Mouse (Mus musculus) heart, postnatal 4 days (tissue): ENCODE data around the gene Ormdl3. TPM values are rescaled to one million over a fixed set of nuclear protein-coding genes. Genes with fewer than 3 reads are reported as not detected.

Experiments
- DNase-seq: peaks from one replicate; pipeline ENCODE4 v3.0.0; 2021
- total RNA-seq, 2 experiments: library from RNA; stranded (reverse); gene quantifications; 2 replicates each; pipeline ENCODE4 v1.2.3; 2021

Gene Ormdl3
- total RNA-seq, 2 experiments from 2014 or later, result 36.5 to 41.5 TPM

DNA sequence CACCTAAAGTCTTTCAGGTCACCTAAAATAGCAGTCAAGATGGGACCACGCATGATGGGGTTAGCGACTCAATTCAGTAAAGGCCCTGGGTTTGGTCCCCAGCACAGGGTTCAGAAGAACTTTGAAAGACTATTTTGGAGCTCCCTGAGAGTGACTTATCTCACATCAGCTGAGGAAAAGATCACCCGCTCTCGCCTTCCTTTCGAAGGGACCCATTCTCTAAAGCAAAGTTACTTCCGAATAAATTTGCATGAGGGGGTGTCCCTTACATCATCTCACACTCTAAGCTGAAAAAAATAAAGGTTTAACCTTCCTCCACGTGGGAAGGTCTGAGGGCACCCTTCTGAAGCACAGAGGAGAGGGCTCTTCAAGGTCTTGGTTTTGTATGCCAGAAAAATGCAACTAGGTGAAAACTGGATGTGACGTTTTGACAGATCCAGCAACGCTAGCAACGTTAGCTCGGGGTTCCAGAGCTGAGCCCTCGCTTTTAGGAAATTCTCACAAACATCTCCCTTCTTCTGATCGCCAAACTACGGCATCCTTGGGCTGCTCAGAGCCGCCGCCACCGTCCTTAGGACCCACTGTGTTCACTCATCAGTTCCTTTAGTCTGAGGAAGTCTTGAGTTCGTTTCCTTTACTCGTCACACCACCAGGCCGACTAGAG, 36.7 kb downstream of the Ormdl3 start:
- DNase-seq, result no peak

- DNase-seq, result no peak
Measured at GRCm38 (mm10) chr11:98549363-98549762, 37.8 kb downstream of the Ormdl3 start.

DNA sequence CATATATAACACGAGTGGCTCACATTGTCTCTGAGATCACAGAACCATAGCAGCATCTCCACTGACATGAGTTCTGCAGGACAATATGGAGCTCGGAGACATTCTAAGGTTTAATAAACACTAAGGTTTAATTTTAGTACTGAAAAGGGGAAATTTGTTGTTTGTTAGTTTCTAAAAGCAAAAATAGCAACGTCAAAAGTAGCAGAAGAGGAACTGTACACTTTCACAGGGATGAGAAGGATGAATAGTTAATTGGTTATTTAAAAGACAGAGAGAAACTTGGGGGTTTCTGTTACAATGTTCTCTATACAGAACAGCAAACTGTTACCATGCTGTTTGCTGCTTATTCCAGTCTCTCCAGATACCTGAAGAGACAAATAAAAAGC, 39.9 kb downstream of the Ormdl3 start:
- DNase-seq, result no peak

- no peak for DNase-seq
Measured at GRCm38 (mm10) chr11:98546529-98547307, 40.5 kb downstream of the Ormdl3 start.

DNA sequence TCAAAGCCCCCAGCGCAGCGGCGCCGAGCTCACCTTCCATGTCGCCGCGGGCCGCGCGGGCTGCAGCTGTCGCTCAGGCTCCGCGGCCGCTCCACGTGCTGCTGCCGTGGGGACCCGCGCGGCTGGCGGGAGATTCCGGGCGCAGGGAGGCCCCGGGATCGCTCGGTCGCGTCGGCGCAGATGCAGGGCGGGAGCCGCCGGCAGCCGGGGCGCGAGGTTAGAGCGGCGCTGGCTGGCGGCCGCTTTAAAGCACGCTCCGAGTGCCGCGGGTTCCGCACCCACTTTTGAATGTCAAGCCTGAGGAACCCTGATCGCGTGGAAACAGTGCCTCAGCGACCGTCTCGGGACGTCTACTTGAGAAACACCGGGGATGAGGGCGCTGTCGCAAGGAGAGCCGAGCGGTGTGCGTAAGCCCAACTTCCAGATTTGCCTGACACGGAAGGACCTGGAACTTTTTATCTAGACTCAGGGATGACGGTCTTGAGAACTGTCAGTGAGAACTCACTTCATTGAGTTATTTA, 41.4 kb downstream of the Ormdl3 start, which contains the start of gene Ikzf3:
Gene Ikzf3, minus strand, starts transcription at position 321 of the 521 bp plus-strand sequence.
- DNase-seq, result peak; percentile 28

GRCm38 (mm10) chr11:98544890-98545677, 42.1 kb downstream of the Ormdl3 start:
- no peak for DNase-seq

GRCm38 (mm10) chr11:98543414-98543813, 43.8 kb downstream of the Ormdl3 start:
- no peak for DNase-seq

DNA sequence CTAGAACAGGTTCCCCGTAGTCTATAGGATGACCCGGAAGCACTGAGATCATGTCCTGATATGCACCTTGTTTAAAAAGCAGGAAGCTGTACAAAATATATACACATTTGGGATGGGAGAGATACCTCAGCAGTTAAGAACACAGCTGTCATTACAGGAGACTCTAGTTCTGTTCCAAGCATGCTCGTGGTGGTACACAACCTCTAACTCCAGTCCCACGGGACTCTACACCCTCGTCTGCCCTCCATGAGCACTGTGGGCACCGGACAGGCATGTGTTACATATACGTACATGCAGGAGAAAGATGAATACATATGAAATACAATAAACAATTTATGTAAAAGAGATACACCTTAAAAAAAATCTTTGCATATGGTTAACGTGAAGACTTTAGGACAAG, 44.6 kb downstream of the Ormdl3 start:
- DNase-seq, result no peak

- no peak for DNase-seq
Measured at GRCm38 (mm10) chr11:98540319-98540718, 46.8 kb downstream of the Ormdl3 start.

GRCm38 (mm10) chr11:98537480-98538034, 49.6 kb downstream of the Ormdl3 start:
- no peak for DNase-seq

Other genes with a start within 250 kb of the Ormdl3 start
- gene Ppp1r1b, start 239.0 kb downstream of the Ormdl3 start, total RNA-seq, result 10 to 100 TPM; 19.1 to 21.2 TPM
- gene Stard3, start 229.0 kb downstream of the Ormdl3 start, total RNA-seq, result 10 to 100 TPM; 21.3 to 21.8 TPM
- gene Tcap, start 203.6 kb downstream of the Ormdl3 start, total RNA-seq, result 100 to 1,000 TPM; 163 to 192 TPM
- not detected for gene Pnmt, start 200.9 kb downstream of the Ormdl3 start, total RNA-seq
- gene Pgap3, start 186.9 kb downstream of the Ormdl3 start, total RNA-seq, result 10 to 100 TPM; 19.6 to 20.5 TPM
- 10 to 100 TPM; 24.1 to 27.0 TPM for gene Erbb2, start 174.9 kb downstream of the Ormdl3 start, total RNA-seq
- gene Mien1, start 148.4 kb downstream of the Ormdl3 start, total RNA-seq, result 10 to 100 TPM; 46.9 to 49.0 TPM
- not detected for gene Grb7, start 141.0 kb downstream of the Ormdl3 start, total RNA-seq
- gene Ikzf3, start 41.3 kb downstream of the Ormdl3 start, total RNA-seq, result under 1 TPM; 0.67 to 0.72 TPM
- gene Zpbp2, start 36.3 kb downstream of the Ormdl3 start, total RNA-seq, result under 1 TPM in 1 of 2 experiments, not detected in 1; 0.17 TPM
- gene Lrrc3c, start 10.9 kb upstream of the Ormdl3 start, total RNA-seq, result not detected
- 10 to 100 TPM; 29.2 to 29.5 TPM for gene Gm12355, start 38.3 kb upstream of the Ormdl3 start, total RNA-seq
- 1 to 10 TPM; 3.2 to 5.2 TPM for gene Gsdma3, start 39.0 kb upstream of the Ormdl3 start, total RNA-seq
- gene Gsdma2, start 59.4 kb upstream of the Ormdl3 start, total RNA-seq, result not detected
- not detected for gene Gsdma, start 77.0 kb upstream of the Ormdl3 start, total RNA-seq
- 100 to 1,000 TPM; 138 to 140 TPM for gene Psmd3, start 95.2 kb upstream of the Ormdl3 start, total RNA-seq
- not detected for gene Csf3, start 113.9 kb upstream of the Ormdl3 start, total RNA-seq
- 10 to 100 TPM; 51.7 to 52.3 TPM for gene Med24, start 142.1 kb upstream of the Ormdl3 start, total RNA-seq
- 100 to 1,000 TPM; 171 to 183 TPM for gene Thra, start 153.3 kb upstream of the Ormdl3 start, total RNA-seq
- 10 to 100 TPM; 26.3 to 27.6 TPM for gene Nr1d1, start 188.0 kb upstream of the Ormdl3 start, total RNA-seq
- 10 to 100 TPM; 67.8 to 71.5 TPM for gene Msl1, start 208.1 kb upstream of the Ormdl3 start, total RNA-seq
- 10 to 100 TPM; 26.9 to 28.4 TPM for gene Casc3, start 217.5 kb upstream of the Ormdl3 start, total RNA-seq
- 1 to 10 TPM; 1.3 TPM for gene Rapgefl1, start 249.4 kb upstream of the Ormdl3 start, total RNA-seq